Mouse (Mus musculus) liver, adult (tissue): ENCODE measurements around the gene Gm37240.

Source experiments
- GATA4 ChIP-seq: IDR thresholded peaks from 2 replicates; pipeline ENCODE4 v1.6.1; 2014; ENCODE audit warnings: mild to moderate bottlenecking, low read length; ENCODE audit not compliant: insufficient replicate concordance

Gm37240 gene

DNA sequence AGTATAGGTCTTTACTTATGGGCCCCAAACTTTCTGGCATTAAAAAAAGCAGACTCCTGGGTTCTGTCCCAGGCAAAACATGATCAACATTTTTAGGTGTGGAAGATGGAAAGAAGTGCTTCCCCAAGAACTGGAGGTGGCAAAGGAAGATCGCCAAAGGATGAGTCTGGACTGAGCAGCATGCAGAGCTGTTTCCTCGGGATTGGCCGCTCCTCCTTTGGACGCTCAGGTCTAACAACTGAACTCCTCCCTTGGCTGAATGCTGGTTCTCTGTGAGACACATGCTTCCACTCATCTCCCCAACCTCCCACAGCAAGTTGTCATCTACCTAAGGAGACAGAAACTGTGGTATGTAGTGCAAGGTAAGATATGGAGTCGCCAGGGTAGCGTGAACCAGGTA is 865.5 kb downstream of the Gm37240 start:
- no peak for TF ChIP-seq GATA4

DNA sequence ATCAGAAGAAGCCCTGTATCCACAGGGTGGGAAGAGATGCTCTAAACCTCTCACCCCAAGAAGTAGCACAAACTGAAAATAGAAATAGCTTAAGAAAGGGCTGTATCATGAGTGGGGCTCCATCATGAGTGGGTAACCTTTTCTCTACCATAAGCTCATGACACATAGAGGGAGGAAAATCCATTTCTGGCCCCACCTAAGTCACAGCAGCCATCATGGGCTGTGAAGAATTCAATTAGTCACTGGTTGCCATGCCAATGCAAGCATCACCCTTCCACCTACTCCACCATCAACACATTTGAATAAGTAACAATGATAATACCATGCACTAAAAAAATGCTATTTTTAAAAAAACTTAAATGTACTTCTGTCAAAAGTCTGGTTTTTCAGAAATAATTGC is 867.2 kb downstream of the Gm37240 start:
- TF ChIP-seq GATA4, result no peak

DNA sequence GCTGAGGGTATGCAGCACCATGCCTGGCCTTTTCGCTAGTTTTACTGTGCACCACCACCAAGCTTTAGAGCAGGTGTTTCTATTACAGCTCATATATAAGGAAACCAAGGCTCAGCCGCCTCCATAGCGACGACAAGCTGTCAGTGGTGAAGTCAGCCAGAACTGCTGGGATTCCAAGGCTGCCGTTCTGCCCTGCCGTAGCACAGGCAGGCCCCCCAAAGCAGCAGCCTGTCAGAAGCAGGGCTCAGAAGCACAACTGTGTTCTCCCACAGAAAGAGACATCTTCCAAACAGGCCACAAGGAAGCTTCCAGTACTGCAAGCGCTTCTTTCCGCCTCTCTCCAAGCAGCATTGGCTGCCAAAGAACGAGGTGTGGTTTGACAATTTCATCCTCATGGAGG is 871.7 kb downstream of the Gm37240 start:
- TF ChIP-seq GATA4, result no peak

DNA sequence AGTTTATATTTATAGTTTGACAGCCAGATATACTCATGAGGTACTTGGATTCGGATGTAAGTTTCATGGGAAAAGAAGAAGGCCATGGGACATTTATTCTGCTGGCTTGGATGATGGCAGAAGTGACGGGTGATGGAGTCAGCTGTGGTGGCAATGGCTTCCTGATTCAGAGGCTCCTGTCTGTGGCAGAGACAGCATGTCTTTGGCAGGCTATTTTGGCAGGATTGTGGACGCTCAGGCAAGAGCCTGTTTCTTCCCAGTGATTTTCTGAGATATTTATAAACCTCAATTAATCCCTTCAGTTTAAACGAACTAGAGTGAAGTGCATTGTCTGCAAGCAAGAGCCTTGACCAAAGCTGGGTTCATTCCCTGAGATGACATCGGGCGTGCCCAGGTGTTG is 874.4 kb downstream of the Gm37240 start:
- TF ChIP-seq GATA4, result no peak

DNA sequence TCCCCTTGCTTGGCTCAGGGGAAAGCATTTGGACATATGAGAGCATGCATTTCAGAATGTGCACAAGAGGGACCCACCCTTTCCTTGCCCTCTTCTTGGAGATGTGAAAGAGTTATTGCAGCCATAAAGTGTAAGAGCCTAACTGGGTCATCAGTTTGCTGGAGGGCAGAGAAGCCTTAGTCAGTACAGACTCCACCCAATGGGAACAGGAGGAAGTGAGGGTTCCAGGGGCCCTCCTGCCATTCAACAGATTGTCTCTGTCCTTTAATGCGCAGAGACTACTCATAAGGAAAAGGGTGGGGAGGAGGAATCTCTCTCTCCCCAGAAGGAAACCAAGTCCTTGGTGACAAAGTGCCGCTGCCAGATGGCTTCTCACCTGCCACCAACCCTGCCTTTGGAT is 882.1 kb downstream of the Gm37240 start:
- no peak for TF ChIP-seq GATA4

DNA sequence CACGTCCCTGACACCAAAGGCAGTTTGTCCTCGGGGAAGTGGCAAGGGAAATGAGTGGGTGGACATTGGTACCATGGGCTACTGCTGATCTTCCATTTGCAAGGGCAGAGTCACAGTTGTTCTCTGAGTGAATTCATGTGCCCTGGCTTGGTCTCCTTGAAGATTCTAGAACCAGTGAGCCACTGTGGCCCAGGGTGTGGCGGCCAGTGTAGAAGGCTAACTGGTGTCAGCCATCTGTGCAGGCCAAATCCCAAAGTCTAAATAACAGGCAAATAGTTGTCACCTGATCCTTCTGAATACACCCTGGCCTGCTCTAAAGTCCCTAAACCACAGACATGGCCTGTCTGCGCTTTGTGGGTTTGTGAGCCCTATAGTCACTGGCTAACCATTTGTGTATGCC is 898.4 kb downstream of the Gm37240 start:
- TF ChIP-seq GATA4, result no peak

DNA sequence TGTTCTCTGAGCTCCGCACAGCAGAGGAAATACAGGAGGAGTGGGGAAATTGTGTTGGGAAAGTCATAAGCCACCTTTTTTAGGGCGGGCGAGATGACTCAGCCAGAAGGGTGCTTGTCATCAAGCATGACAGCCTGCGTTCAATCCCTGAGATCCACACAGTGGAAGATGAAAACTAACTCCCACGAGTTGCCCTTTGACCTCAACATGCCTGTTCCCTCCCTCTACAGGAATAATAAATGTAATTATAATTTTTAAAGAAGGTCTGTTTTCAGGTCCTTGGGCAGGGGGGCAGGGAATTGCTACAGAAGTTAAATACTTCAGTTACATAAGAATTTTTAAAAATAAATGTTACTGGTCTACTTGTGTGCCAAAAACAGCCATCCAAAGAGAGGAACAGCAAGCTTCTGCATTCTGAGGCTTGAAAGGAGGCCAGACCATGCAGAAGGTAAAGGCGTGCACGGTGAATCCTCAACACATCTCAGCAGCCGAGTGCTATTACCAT is 902.1 kb downstream of the Gm37240 start:
- TF ChIP-seq GATA4, result no peak

DNA sequence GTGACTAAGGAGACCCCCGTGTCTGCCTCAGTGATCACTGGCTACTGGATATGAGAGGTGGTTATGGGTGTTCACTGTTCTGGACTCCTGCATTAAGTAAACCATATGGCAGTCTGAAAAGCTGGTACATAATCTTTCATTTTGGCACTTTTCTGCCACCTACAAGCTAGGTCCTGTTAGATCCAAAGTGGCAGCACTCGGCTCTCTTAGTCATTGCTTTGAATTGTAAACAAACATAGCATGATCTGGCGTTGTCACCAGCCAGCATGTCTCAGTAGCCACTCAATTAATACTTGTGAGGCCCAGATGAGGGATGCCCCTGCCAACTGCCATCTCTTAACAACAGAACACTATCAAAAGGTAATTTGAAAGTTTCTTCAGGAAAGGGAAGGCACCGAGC is 904.6 kb downstream of the Gm37240 start:
- TF ChIP-seq GATA4, result no peak

DNA sequence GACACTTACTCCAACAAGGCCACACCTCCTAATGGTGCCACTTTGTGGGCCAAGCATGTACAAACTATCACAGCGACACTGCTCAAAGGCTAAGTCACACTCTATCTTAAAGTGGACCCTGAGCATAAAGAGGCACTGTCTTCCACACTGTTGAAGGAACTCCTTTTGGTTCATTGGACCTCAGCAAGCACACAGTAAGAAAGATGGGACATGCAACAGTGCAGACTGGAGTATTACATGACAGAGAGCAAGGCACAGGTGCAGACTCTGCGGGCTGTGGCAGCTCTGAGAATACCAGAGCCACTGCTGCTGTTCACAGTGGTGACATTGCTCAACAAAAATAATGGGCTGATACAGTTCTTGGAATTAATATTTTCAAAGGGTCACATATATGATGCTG is 907.2 kb downstream of the Gm37240 start:
- no peak for TF ChIP-seq GATA4

DNA sequence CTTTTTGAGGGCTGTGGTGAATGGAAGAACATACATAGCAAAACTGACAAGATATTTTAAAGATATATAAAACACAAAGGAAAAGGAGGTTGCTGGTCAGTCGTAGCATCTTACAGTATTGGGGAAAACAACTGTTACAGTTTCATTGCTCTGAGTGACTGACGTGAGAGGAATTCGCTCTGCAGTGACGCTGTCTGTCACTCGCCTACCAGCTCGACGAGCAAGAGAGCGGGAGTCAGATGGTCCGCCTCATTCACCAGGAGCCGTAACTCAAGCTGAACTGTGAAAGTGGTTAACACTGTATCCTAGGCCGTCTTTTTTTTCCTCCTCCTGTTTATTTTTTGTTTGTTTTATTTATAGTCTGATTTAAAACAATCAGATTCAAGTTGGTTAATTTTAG is 908.6 kb downstream of the Gm37240 start:
- no peak for TF ChIP-seq GATA4

DNA sequence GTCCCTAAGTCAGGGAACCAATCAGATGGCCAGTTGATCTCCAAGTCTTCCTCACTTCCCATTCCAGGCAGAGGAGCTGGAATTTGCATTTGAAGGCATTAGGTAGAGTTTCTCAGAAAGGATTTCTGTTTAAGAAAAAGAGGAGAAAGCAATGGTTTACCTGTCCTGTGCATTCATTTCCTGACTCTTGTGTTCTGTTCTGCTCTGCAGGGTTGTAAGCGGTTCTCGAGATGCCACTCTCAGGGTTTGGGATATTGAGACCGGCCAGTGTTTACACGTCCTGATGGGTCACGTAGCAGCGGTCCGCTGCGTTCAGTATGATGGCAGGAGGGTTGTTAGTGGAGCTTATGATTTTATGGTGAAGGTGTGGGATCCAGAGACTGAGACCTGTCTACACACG is 913.1 kb downstream of the Gm37240 start:
- no peak for TF ChIP-seq GATA4

DNA sequence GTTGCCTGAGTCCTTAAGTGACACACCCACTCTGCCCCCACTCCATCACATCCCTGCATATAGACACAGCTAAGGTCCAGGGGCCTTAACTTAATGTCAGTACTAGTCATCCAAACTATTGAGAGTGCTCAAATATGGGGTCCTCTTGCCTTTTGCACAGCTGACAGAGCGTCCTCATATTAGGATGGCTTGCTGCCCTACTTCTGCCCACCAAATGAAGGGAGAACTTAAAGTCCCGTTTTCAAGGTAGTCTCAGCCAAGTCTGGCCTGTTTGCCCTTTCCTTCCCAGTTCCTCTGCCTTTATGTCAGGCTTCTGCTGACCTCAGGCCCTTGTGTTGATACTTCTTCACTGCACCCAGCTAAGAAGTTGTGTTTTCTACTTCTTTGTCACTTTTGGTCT is 914.4 kb downstream of the Gm37240 start:
- TF ChIP-seq GATA4, result no peak

DNA sequence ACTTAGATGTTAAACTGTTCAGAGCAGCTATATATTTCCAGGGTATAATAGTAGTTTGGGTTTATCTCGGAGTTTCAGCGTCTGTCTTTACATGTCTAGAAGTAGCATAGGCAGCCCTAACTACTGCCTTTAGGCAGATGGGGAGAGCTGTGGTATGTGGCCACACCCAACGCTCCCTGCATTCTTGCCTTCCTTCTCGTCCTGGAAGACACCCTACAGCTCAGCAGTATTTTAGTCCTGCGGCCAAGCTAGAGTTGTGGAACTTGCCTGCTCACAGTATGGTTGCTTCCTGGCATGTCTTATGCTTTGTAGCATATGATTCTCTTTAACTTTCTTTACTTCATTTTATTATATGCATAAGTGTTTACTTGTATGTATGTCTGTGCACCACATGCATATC is 915.8 kb downstream of the Gm37240 start:
- no peak for TF ChIP-seq GATA4

DNA sequence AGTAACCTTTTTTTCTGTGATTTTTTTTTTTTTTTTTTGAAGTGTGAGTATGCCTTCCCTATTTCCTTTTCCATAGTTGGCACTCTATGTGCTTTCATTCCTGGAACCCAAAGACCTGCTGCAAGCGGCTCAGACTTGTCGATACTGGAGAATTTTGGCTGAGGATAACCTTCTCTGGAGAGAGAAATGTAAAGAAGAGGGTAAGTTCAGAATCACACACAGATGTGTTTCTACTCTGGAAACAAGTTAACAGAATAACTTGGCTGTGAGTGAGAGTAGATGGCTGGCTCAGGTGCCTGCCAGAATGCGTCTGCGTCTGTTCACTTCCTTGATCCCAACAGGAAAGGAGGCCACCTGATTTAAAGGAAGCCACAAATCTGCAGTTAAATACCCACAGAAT is 920.0 kb downstream of the Gm37240 start:
- no peak for TF ChIP-seq GATA4

DNA sequence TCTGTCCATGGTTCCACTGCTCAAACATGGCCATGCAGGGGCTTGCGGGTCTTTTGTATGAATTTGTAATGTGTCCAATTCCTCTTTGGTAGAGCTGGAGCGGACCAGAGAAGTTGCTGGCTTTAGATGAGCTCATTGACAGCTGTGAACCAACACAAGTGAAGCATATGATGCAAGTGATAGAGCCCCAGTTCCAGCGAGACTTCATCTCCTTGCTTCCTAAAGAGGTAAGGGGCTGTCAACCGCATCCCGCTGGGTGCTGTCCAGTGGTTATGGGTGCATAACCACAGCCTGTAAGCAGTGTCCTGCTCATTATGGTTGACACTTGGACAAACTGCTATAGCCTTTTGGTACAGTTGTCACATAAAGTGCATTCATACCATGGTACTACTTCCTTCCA is 922.2 kb downstream of the Gm37240 start:
- no peak for TF ChIP-seq GATA4

DNA sequence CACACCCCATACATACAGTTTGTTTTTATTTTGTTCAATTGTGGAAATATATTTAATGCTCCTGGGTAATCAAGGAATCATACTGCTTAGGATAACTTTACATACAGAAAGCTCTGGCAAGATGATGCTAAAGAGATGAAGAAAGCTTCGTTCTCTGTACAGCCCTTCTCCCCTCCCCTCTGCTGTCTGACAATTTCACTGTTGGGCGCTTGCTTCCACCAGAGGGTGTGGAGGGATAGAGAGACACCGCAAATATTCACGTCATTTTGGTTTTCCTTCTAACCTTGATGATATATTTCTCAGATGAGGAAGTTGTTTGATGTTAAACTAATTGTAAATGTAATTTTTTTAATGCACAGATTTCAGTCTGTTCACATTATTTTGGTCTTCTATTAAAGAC is 931.5 kb downstream of the Gm37240 start:
- no peak for TF ChIP-seq GATA4

DNA sequence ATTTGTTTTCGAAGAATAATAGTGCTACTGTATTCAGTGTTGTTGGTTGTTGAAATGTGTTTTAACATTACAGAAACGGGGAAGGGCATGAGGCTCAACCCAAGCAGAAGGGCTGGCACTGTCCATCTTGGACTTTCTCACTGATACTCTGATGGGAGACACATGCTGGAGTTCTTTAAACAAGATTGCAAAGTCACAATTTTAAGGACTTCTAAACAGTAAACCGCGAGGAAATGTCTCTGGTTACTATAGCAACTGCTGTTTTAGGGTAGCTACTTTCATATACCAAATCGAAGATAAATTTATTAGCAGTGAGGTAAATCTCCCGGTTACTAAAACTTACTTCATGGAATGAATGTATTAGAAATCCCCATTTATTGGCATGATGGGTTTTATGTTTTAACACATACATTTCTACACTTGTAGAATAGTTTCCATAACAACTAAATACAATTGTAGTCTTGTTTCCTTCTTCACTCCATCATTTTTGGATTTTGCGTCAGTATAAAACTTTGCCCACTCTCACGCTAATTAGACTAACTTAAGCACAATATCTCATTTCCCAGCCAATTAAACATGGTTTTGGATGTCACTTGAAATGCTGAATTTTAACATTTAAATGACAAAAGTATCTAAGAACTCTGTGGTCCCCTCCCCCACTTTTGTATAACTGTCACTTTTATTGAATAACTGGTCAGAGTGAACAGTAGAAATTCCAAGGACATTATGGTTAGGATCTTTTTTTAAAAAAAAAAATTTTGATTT is 932.1 kb downstream of the Gm37240 start:
- no peak for TF ChIP-seq GATA4
